Mouse (Mus musculus) G1E (cell line): ENCODE data around the gene Fgd5. TPM values are rescaled to one million over a fixed set of nuclear protein-coding genes. Genes with fewer than 3 reads are reported as not detected.

Experiments
- ATAC-seq: 2 replicates; pipeline ENCODE4 v1.8.0; 2016; ENCODE audit warnings: mild to moderate bottlenecking; ENCODE audit not compliant: insufficient number of reproducible peaks, poor library complexity, low FRiP score, severe bottlenecking; ENCODE audit errors: extremely low read depth
- DNase-seq: peaks from one replicate; pipeline ENCODE4 v3.0.0; 2012; ENCODE audit warnings: low spot score
- H3K27me3 ChIP-seq: 2 replicates; pipeline ENCODE4 v1.6.1; 2012; ENCODE audit warnings: mild to moderate bottlenecking, low read length, inconsistent platforms; ENCODE audit not compliant: insufficient read depth
- H3K36me3 ChIP-seq: replicated peaks from 2 replicates; pipeline ENCODE3; 2012; ENCODE audit warnings: mild to moderate bottlenecking, inconsistent platforms
- H3K4me1 ChIP-seq: 2 replicates; pipeline ENCODE4 v1.6.1; 2012; ENCODE audit warnings: low read depth, low read length, inconsistent platforms, mixed read lengths; ENCODE audit not compliant: insufficient read depth
- H3K4me3 ChIP-seq: 2 replicates; pipeline ENCODE4 v1.5.1; 2012; ENCODE audit warnings: low read depth, mild to moderate bottlenecking, inconsistent platforms, low read length, moderate library complexity, mixed read lengths
- H3K9me3 ChIP-seq: replicated peaks from 2 replicates; pipeline ENCODE4 v1.6.1; 2012; ENCODE audit warnings: inconsistent platforms
- CTCF ChIP-seq: IDR thresholded peaks from 2 replicates; pipeline ENCODE4 v1.5.1; 2012; ENCODE audit warnings: low read depth, low read length, inconsistent platforms, mixed read lengths
- GATA1 ChIP-seq: IDR thresholded peaks from 2 replicates; pipeline ENCODE4 v1.6.1; 2012; ENCODE audit warnings: borderline replicate concordance, low read length, inconsistent platforms, mixed read lengths
- GATA2 ChIP-seq: IDR thresholded peaks from 2 replicates; pipeline ENCODE4 v1.6.1; 2012; ENCODE audit warnings: low read depth, low read length, inconsistent platforms, borderline replicate concordance
- POLR2AphosphoS5 ChIP-seq: IDR thresholded peaks from 2 replicates; pipeline ENCODE4 v1.6.1; 2012; ENCODE audit warnings: low read depth, low read length, inconsistent platforms; ENCODE audit not compliant: insufficient replicate concordance
- TAL1 ChIP-seq: conservative IDR thresholded peaks from 2 replicates; pipeline ENCODE4 v1.6.1; 2012; ENCODE audit warnings: low read depth, low read length, inconsistent platforms, mixed read lengths
- polyA plus RNA-seq: library from polyadenylated mRNA; stranded (reverse); fragments of >175 nt; gene quantifications from 2 replicates; pipeline ENCODE4 v1.2.3, GENCODE M21; 2012
- total RNA-seq, 2 experiments: library from RNA; stranded (forward) in 1 of 2; stranded (reverse) in 1 of 2; fragments of 200-1000 nt in 1 of 2; fragments of >200 nt in 1 of 2; fragmentation: Nextera tagmentation in 1 of 2; gene quantifications; 2 replicates each; pipeline ENCODE4 v1.2.3; 2014 to 2017

The Fgd5 gene
- total and polyA plus RNA-seq, 3 experiments: 0.01 to 0.68 (median 0.05) TPM

GRCm38 (mm10) chr6:91980011-91980410 lies 1.3 kb downstream of the Fgd5 start:
- Histone ChIP-seq H3K4me3 (no peak overlapping the region), H3K4me1 (no peaks in the 10 kb centered on the region), H3K9me3 (no peaks in the 10 kb centered on the region), H3K36me3 (no peaks in the 10 kb centered on the region), H3K27me3 (peaks cover 15% of the 10 kb centered on the region)
- TF ChIP-seq CTCF (no peak), GATA2 (no peak), POLR2AphosphoS5 (no peak), TAL1 (no peak), GATA1 (no peak)
- ATAC-seq (no peak), DNase-seq (no peak)

DNA sequence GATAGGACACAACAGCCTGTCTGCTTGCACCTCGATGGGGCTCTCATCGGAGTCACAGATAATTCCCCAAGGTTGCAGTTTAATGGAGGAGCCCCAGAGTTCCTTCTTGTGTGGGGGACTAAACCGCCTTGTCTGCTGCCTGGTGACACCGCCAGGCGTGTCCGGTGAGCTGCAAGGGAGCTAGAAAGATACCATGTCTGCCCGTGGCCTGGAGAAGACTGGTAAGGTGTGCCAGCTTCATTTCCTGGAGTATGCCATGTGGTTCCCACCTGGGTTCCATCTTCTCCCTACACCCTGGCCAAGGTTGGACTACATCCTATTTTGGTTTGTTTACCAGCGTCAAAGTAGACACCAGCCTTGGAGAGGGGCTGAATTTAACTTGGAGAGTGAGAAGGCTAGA lies 11.4 kb downstream of the Fgd5 start:
- H3K4me1 ChIP-seq: no peaks in the 10 kb centered on the region
- H3K4me3 ChIP-seq: no peak overlapping the region
- no peaks in the 10 kb centered on the region; the same call in 1 of the 2 replicates for H3K27me3 ChIP-seq
- H3K36me3 ChIP-seq: no peaks in the 10 kb centered on the region
- no peaks in the 10 kb centered on the region for H3K9me3 ChIP-seq
- DNase-seq (no peak), ATAC-seq (no peak)
- no peak for TF ChIP-seq GATA1
- TF ChIP-seq CTCF: no peak
- no peak for TF ChIP-seq TAL1
- no peak for TF ChIP-seq GATA2
- TF ChIP-seq POLR2AphosphoS5: no peak

DNA sequence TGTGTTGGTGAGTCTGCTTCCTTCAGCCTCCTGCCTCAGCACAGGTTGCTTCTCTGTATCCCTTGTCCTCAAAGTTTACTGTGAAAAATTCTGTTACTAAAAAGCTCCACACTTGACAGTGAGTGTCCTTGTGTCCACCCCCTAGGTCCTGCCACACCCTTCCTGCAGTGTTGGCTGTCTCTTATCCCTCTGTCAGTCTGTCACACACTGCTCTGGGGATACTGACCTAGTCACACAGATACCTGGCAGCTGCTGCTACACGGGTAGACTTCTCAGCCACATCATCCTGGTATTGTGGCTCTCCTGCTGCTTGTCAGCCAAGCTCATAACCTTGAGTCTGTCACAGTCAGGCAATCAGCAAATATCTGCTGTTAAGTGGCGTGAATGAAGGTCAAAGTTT lies 14.1 kb downstream of the Fgd5 start:
- DNase-seq: no peak
- no peaks in the 10 kb centered on the region for H3K9me3 ChIP-seq

GRCm38 (mm10) chr6:91993795-91994505 lies 15.3 kb downstream of the Fgd5 start:
- H3K36me3 ChIP-seq: no peaks in the 10 kb centered on the region
- DNase-seq (no peak), ATAC-seq (no peak)
- H3K27me3 ChIP-seq: no peaks in the 10 kb centered on the region
- H3K4me1 ChIP-seq: no peaks in the 10 kb centered on the region
- no peak overlapping the region for H3K4me3 ChIP-seq
- no peaks in the 10 kb centered on the region for H3K9me3 ChIP-seq
- TF ChIP-seq TAL1 (no peak), POLR2AphosphoS5 (no peak), GATA2 (no peak), CTCF (no peak), GATA1 (no peak)

More for the DNA sequence above, 14.1 kb downstream of the Fgd5 start:
- Histone ChIP-seq H3K36me3 (no peaks in the 10 kb centered on the region), H3K27me3 (no peaks in the 10 kb centered on the region), H3K4me1 (no peaks in the 10 kb centered on the region), H3K4me3 (no peak overlapping the region)
- no peak for TF ChIP-seq TAL1
- TF ChIP-seq POLR2AphosphoS5: no peak
- no peak for TF ChIP-seq GATA2
- no peak for TF ChIP-seq CTCF
- TF ChIP-seq GATA1: no peak
- ATAC-seq: no peak

- no peak for TF ChIP-seq GATA2
- TF ChIP-seq GATA1: no peak
- no peak for TF ChIP-seq TAL1
- no peak for TF ChIP-seq CTCF
- no peak for TF ChIP-seq POLR2AphosphoS5
- ATAC-seq (no peak), DNase-seq (no peak)
- no peak overlapping the region for H3K4me3 ChIP-seq
- H3K9me3 ChIP-seq: no peaks in the 10 kb centered on the region
- no peaks in the 10 kb centered on the region; the same call in 1 of the 2 replicates for H3K27me3 ChIP-seq
- H3K4me1 ChIP-seq: no peaks in the 10 kb centered on the region
- H3K36me3 ChIP-seq: no peaks in the 10 kb centered on the region
Observed at GRCm38 (mm10) chr6:91996072-91996471, 17.4 kb downstream of the Fgd5 start.

DNA sequence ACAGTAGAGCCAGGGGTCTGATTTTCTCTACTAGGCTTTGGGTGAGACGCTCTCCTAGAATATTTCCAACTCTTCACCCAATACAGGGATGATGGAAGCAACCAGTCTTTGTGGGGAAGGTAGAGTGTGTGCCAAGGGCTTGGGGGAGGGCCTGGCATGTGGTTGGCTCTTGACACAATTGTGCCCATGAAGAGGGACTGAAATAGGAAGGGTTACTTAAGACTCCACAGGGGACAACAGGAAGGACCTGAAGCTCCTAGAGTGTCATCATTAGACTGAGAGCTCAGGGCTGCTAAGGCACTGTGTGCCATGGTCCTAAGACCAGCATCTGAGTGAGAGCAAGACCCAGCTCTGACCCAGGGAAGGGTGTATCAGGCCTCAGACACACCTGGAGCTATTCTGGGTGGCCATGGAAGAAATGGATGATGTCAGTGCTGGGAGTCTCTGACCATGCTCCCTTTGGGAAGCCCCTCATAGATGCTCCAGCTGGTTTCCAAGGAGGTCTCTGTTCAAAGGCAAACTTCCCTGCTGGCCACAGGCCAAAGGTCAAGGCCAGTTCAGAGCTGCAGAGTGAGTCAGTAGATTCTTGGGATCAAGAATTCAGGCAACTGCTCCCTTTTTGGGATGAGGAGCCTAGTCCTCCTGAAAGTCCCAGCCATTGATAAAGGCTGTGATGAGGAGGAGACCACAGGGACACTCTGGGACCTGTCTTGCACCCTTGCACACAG lies 24.0 kb downstream of the Fgd5 start:
- Histone ChIP-seq H3K27me3 (peaks cover 5% of the 10 kb centered on the region), H3K9me3 (no peaks in the 10 kb centered on the region), H3K4me1 (no peaks in the 10 kb centered on the region), H3K36me3 (no peaks in the 10 kb centered on the region), H3K4me3 (no peak overlapping the region)
- ATAC-seq: no peak
- TF ChIP-seq POLR2AphosphoS5: no peak
- no peak for TF ChIP-seq TAL1
- no peak for TF ChIP-seq GATA1
- DNase-seq: no peak
